36 mouse cellular contexts compared by ENCODE assay signal in genomic region chr10:117634323-117635030, GRCm38 (mm10).
"Had no signal": no experiment of that assay in that cellular context is flagged by ENCODE, and none has a peak within 500 bp of the region (broad histone marks: within the 10 kb centered on the region; RNA-seq: fewer than 3 reads in every experiment).

No protein-coding gene starts in this region.

- H3K9ac ChIP-seq: heart, embryonic 12.5 days; heart, embryonic 13.5 days; heart, embryonic 15.5 days; hindbrain, embryonic 12.5 days; hindbrain, embryonic 13.5 days; hindbrain, embryonic 14.5 days; hindbrain, embryonic 15.5 days; intestine, embryonic 15.5 days; kidney, embryonic 15.5 days had no signal

- H3K4me3 ChIP-seq: heart, embryonic 10.5 days; heart, embryonic 12.5 days; heart, embryonic 13.5 days; heart, embryonic 15.5 days; hindbrain, embryonic 10.5 days; hindbrain, embryonic 12.5 days; hindbrain, embryonic 13.5 days; hindbrain, embryonic 15.5 days; intestine, embryonic 15.5 days; kidney, embryonic 15.5 days; layer of hippocampus, adult 2 months; left cerebral cortex, adult 2 months had no signal

- H3K9me3 ChIP-seq: heart, embryonic 10.5 days; heart, embryonic 12.5 days; heart, embryonic 13.5 days; heart, embryonic 15.5 days; hindbrain, embryonic 10.5 days; hindbrain, embryonic 12.5 days; hindbrain, embryonic 13.5 days; hindbrain, embryonic 15.5 days; intestine, embryonic 15.5 days; kidney, embryonic 15.5 days had no signal

- ATAC-seq: hindbrain, embryonic 16.5 days; hindbrain, postnatal 0 days; inflammation-experienced regulatory T-cells, adult 6 months; intestine, embryonic 15.5 days; intestine, embryonic 16.5 days; intestine, postnatal 0 days had no signal

- DNase-seq: heart, postnatal 10 days; heart, postnatal 14 days; heart, postnatal 36 days; heart, postnatal 4 days; kidney, adult 11 months; kidney, adult 18-20 months; kidney, adult 2 months; kidney, adult 8-10 months; kidney, adult 9 months; kidney, postnatal 10 days; kidney, postnatal 14 days; kidney, postnatal 25 days; kidney, postnatal 36 days; kidney, postnatal 4 days; layer of hippocampus, adult 9-11 months; layer of hippocampus, postnatal 36 days had no signal

- H3K4me1 ChIP-seq: intestine, embryonic 15.5 days had no signal

- H3K4me2 ChIP-seq: heart, embryonic 11.5 days; heart, embryonic 12.5 days; heart, embryonic 13.5 days; heart, embryonic 15.5 days; hindbrain, embryonic 12.5 days; hindbrain, embryonic 13.5 days; hindbrain, embryonic 14.5 days; hindbrain, embryonic 15.5 days; intestine, embryonic 15.5 days; kidney, embryonic 15.5 days had no signal

- H3K27me3 ChIP-seq: intestine, embryonic 15.5 days had no signal

- H3K36me3 ChIP-seq: heart, embryonic 10.5 days; heart, embryonic 12.5 days; heart, embryonic 13.5 days; heart, embryonic 15.5 days; hindbrain, embryonic 10.5 days; hindbrain, embryonic 12.5 days; hindbrain, embryonic 13.5 days; hindbrain, embryonic 15.5 days; intestine, embryonic 15.5 days; kidney, embryonic 15.5 days had no signal

- H3K27ac ChIP-seq: heart, embryonic 10.5 days; heart, embryonic 13.5 days; heart, embryonic 15.5 days; hindbrain, embryonic 10.5 days; hindbrain, embryonic 12.5 days; hindbrain, embryonic 13.5 days; hindbrain, embryonic 14.5 days; hindbrain, embryonic 15.5 days; hindbrain, postnatal 0 days; intestine, embryonic 15.5 days; kidney, embryonic 15.5 days; kidney, postnatal 0 days; layer of hippocampus, adult 2 months; left cerebral cortex, adult 2 months had no signal
